Mouse (Mus musculus) cerebellum, adult 2 months (tissue): ENCODE data around the gene Gpd1l. TPM values are rescaled to one million over a fixed set of nuclear protein-coding genes. Genes with fewer than 3 reads are reported as not detected.

Experiments used
- DNase-seq, 2 experiments: peaks; one replicate each; pipeline ENCODE4 v3.0.0; 2021
- H3K27ac ChIP-seq: fragments of 200-500 bp; 2 replicates; pipeline ENCODE4 v1.5.1; 2012; ENCODE audit warnings: low read length, control low read depth, inconsistent platforms; ENCODE audit not compliant: insufficient read depth
- H3K27me3 ChIP-seq: fragments of 200-500 bp; 2 replicates; pipeline ENCODE4 v1.6.1; 2012; ENCODE audit warnings: inconsistent platforms, mild to moderate bottlenecking, low read length, moderate library complexity; ENCODE audit not compliant: control insufficient read depth, insufficient read depth
- H3K4me1 ChIP-seq: fragments of 200-500 bp; 2 replicates; pipeline ENCODE4 v1.6.1; 2011; ENCODE audit warnings: low read length; ENCODE audit not compliant: control insufficient read depth, insufficient read depth
- H3K4me3 ChIP-seq: fragments of 200-500 bp; replicated peaks from 2 replicates; pipeline ENCODE3; 2011; ENCODE audit warnings: mild to moderate bottlenecking, low read depth, low read length, control low read depth; ENCODE audit not compliant: insufficient read depth
- CTCF ChIP-seq: fragments of 200-500 bp; IDR thresholded peaks from 2 replicates; pipeline ENCODE4 v1.5.1; 2011; ENCODE audit warnings: low read depth, mild to moderate bottlenecking, control low read depth, low read length, moderate library complexity, borderline replicate concordance; ENCODE audit not compliant: insufficient read depth
- POLR2A ChIP-seq: fragments of 200-500 bp; IDR thresholded peaks from 2 replicates; pipeline ENCODE4 v1.6.1; 2011; ENCODE audit warnings: low read length, control low read depth, borderline replicate concordance; ENCODE audit not compliant: insufficient read depth
- WGBS: fragments of 180-500 bp; shearing (Covaris S2); methylation state at CpG from one replicate; pipeline ENCODE4 v1.1.7; 2018; 5-methylcytosine and 5-hydroxymethylcytosine counted together
- polyA plus RNA-seq: library from polyadenylated mRNA; depleted of rRNA; stranded (reverse); fragments of >200 nt; gene quantifications from 2 replicates; pipeline ENCODE4 v1.2.3, GENCODE M21; 2012

Gpd1l gene
- polyA plus RNA-seq, 1 experiment: 46.8 TPM

GRCm38 (mm10) chr9:114924511-114924910 is 9.3 kb downstream of the Gpd1l start:
- no peak for DNase-seq
- Histone ChIP-seq H3K4me3 (no peak overlapping the region), H3K27me3 (no peaks in the 10 kb centered on the region), H3K27ac (no peak overlapping the region), H3K4me1 (0 out of 2 replicates have a peak, but pooled peaks cover 3% of the 10 kb centered on the region)
- TF ChIP-seq POLR2A: no peak
- TF ChIP-seq CTCF: no peak
- WGBS: 59% methylated on average over 5 of the region's 5 CpGs

DNA sequence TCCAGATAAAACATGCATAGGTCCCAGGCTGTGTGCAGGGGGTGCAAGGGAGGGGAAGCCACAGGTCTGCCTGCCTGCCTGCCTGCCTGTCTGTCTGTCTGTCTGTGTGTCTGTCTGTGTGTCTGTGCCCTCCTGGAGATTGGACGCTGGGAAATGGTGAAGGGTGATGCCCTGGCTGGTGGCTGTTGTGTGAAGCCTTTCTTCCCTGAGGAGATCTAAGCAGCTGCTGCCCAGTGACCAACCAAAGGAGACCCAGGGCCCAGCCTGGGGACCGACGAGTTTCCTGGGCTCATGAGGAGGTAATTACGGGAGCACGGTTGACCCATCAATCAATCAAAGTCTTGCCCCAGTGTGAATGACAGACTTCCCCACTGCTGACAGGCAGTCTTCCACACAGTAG is 11.6 kb downstream of the Gpd1l start:
- WGBS: 64% methylated on average over 5 of the region's 5 CpGs
- TF ChIP-seq POLR2A (no peak), CTCF (no peak)
- H3K4me1 ChIP-seq: peaks cover 8% of the 10 kb centered on the region
- no peak overlapping the region for H3K4me3 ChIP-seq
- H3K27me3 ChIP-seq: no peaks in the 10 kb centered on the region
- H3K27ac ChIP-seq: no peak overlapping the region
- DNase-seq: no peak

GRCm38 (mm10) chr9:114921352-114922081 is 12.3 kb downstream of the Gpd1l start:
- WGBS: 50% methylated on average over 2 of the region's 2 CpGs
- DNase-seq: peak; percentile 33 to 39
- H3K4me3 ChIP-seq: no peak overlapping the region
- H3K4me1 ChIP-seq: peaks cover 8% of the 10 kb centered on the region
- H3K27me3 ChIP-seq: no peaks in the 10 kb centered on the region
- H3K27ac ChIP-seq: no peak overlapping the region
- no peak for TF ChIP-seq CTCF

- WGBS: 73% methylated on average over 9 of the region's 9 CpGs
- no peak overlapping the region for H3K4me3 ChIP-seq
These were observed 13.2 kb downstream of the Gpd1l start for GRCm38 (mm10) chr9:114920569-114920968.

DNA sequence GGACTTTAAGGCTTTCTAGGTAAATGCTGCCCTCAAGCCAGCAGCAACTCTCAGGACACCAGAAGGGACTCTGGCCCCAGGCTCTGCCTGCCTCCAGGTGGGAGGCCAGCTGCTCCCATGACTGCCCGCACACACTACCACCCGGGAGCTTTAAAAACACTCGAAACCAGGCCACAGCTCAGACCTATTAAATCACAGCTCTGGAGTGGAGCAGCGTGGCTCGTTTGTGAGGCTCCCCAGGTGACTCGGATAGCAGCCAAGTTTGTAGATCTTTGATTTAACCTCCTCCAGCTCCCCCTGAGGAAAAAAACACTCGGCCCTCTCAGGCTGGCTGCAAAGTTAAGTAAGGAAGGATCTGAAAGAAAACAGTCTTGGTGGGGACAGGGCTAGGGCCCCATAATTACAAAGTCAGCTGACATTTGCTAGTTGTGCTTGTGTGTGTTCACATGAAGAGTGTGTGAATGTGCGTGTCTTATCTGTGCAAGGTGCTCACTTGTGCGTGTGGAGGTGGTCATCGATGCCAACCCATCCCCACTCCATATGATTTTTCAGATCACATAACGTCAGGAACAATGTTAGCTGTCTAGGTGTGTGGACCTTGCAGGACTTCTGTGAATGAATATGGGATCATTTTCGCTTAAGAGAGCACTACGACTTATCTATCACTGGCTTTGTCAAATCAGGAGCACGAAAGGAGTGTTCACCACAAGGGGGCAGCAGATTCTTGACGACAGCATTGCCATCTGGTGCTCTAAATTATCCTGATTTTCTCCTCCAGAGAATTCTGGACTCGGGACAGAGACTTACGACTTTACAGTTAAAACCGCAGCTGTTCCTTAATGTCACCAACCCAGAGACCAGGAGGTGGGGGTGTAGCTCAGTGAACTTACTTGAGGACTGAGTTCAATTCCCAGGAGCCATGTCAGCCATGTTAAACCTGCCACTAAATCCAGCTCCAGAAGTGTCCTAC is 20.8 kb downstream of the Gpd1l start:
- 12% methylated on average over 18 of the region's 18 CpGs for WGBS
- H3K27ac ChIP-seq: peak overlapping the region; percentile 25
- H3K4me1 ChIP-seq: peaks cover 18% of the 10 kb centered on the region
- no peak overlapping the region for H3K4me3 ChIP-seq
- peak; percentile 85 for DNase-seq
- H3K27me3 ChIP-seq: no peaks in the 10 kb centered on the region
- TF ChIP-seq POLR2A (no peak), CTCF (peak; percentile 76; the same call in 1 of the 2 replicates)

More at GRCm38 (mm10) chr9:114920569-114920968, 13.2 kb downstream of the Gpd1l start:
- Histone ChIP-seq H3K4me1 (peaks cover 8% of the 10 kb centered on the region), H3K27me3 (no peaks in the 10 kb centered on the region), H3K27ac (no peak overlapping the region)
- DNase-seq: no peak
- TF ChIP-seq POLR2A: no peak
- TF ChIP-seq CTCF: no peak

- TF ChIP-seq POLR2A (no peak), CTCF (no peak)
These were observed 26.3 kb downstream of the Gpd1l start for GRCm38 (mm10) chr9:114907509-114907908.

DNA sequence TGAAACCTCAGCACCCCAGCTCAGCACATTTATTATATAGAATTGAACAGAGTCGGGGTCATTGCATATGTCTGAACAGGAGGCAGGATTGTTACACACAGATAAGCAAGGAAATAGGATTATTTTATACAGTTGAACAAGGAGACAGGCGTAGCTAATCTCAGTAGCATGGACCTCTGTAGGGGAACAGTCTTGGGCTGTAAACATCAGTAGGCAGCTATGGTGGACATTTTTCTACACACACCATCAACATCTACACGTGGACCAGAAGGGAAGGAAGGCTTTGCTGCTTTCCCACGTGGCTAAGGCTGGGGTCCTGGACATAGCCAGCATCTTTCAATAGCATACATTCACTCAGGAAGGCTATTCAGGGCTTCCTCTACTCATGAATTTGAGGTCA is 37.9 kb downstream of the Gpd1l start:
- no peaks in the 10 kb centered on the region for H3K4me1 ChIP-seq
- TF ChIP-seq CTCF (no peak), POLR2A (no peak)
- no peak overlapping the region for H3K27ac ChIP-seq
- WGBS: 73% methylated on average over 4 of the region's 4 CpGs
- H3K4me3 ChIP-seq: no peak overlapping the region
- DNase-seq: no peak
- H3K27me3 ChIP-seq: no peaks in the 10 kb centered on the region

More at GRCm38 (mm10) chr9:114907509-114907908, 26.3 kb downstream of the Gpd1l start:
- 86% methylated on average over 7 of the region's 7 CpGs for WGBS
- no peak for DNase-seq
- Histone ChIP-seq H3K27me3 (no peaks in the 10 kb centered on the region), H3K27ac (no peak overlapping the region), H3K4me1 (peaks cover 20% of the 10 kb centered on the region), H3K4me3 (no peak overlapping the region)
